Mouse (Mus musculus) spleen, adult 2 months (tissue): ENCODE data around the gene Gm9821. TPM values are rescaled to one million over a fixed set of nuclear protein-coding genes. Genes with fewer than 3 reads are reported as not detected.

Experiments used
- DNase-seq, 2 experiments: peaks; one replicate each; pipeline versions ENCODE4 v3.0.0 to v3.0.0-alpha.2; 2012 to 2021; ENCODE audit warnings: low spot score in 2 of 2, low read depth in 1 of 2
- H3K27ac ChIP-seq: fragments of 200-500 bp; 2 replicates; pipeline ENCODE4 v1.5.1; 2012; ENCODE audit warnings: low read length, inconsistent platforms; ENCODE audit not compliant: insufficient read depth
- H3K27me3 ChIP-seq: fragments of 200-500 bp; 2 replicates; pipeline ENCODE4 v1.6.1; 2012; ENCODE audit warnings: mild to moderate bottlenecking, moderate library complexity, low read length, inconsistent platforms; ENCODE audit not compliant: control insufficient read depth, insufficient read depth
- H3K36me3 ChIP-seq: fragments of 200-500 bp; 2 replicates; pipeline ENCODE4 v1.6.1; 2012; ENCODE audit warnings: mild to moderate bottlenecking, low read length, inconsistent platforms; ENCODE audit not compliant: control insufficient read depth, insufficient read depth
- H3K4me1 ChIP-seq: fragments of 200-500 bp; 2 replicates; pipeline ENCODE4 v1.6.1; 2011; ENCODE audit warnings: inconsistent platforms; ENCODE audit not compliant: control insufficient read depth, insufficient read depth, insufficient read length
- H3K4me3 ChIP-seq: fragments of 200-500 bp; 2 replicates; pipeline ENCODE4 v1.5.1; 2011; ENCODE audit warnings: mild to moderate bottlenecking, inconsistent platforms; ENCODE audit not compliant: insufficient read depth, insufficient read length; ENCODE audit errors: extremely low read depth
- CTCF ChIP-seq: fragments of 200-500 bp; IDR thresholded peaks from 2 replicates; pipeline ENCODE4 v1.5.1; 2011; ENCODE audit warnings: mild to moderate bottlenecking, inconsistent platforms; ENCODE audit not compliant: insufficient read depth, insufficient read length, insufficient replicate concordance; ENCODE audit errors: extremely low read depth
- POLR2A ChIP-seq: fragments of 200-500 bp; IDR thresholded peaks from 2 replicates; pipeline ENCODE4 v1.6.1; 2011; ENCODE audit warnings: low read depth, low read length, inconsistent platforms
- WGBS: fragments of 180-500 bp; shearing (Covaris S2); methylation state at CpG from one replicate; pipeline ENCODE4 v1.1.7; 2018; 5-methylcytosine and 5-hydroxymethylcytosine counted together
- polyA plus RNA-seq: library from polyadenylated mRNA; depleted of rRNA; stranded (reverse); fragments of >200 nt; gene quantifications from 2 replicates; pipeline ENCODE4 v1.2.3, GENCODE M21; 2012; rRNA removed

The Gm9821 gene
- polyA plus RNA-seq = not detected in 2 replicates

DNA sequence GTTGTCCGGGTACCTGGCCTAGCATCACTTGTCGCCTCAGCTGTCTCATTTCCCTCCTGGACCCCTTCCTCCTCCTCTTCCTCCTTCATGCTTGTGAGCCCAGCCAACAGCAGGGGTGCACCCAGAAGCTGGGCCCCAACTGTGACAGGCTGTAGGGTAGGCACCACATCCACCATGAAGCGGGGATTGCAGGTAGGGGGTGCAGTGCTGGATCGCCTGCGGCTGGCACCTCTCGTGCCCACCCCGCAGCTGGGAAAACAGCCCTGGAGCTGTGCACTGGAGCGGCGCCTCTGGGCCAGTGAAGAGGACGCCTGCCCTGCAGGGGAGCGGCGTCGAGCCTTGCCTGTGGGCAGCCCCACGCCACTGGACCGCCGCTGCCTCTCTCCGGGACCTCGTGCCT lies at the start of gene Gm9821:
Gene Gm9821, plus strand, starts transcription at position 221 of the 400 bp plus-strand sequence.
- Histone ChIP-seq H3K4me3 (no peak within 1 kb of the TSS), H3K36me3 (peaks cover 21% of the 10 kb centered on the region), H3K27me3 (no peaks in the 10 kb centered on the region), H3K27ac (no peak within 1 kb of the TSS), H3K4me1 (peaks cover 48% of the 10 kb centered on the region)
- WGBS = 94% methylated on average over 18 of the region's 18 CpGs
- TF ChIP-seq POLR2A (no peak), CTCF (no peak)
- DNase-seq = no peak

DNA sequence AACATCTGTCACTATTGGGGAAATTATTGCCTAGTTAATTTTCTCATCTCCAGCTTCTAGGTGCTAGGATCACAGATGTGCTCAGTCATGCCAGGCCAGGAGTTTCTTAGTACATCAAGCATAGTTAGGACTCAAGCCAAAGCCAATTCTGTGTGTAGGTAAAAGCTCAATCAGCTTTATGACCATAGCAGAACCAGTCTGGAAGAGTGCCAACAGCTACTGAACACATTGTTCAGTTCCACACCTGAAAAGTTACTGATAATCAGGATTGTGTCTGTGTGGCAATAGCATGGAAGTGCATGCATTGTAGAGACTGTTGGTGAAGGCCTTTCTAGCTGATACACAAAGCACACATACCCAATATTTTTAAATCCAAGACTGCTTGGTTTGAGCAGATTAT lies 47.5 kb upstream of the Gm9821 start:
- H3K27me3 ChIP-seq = no peaks in the 10 kb centered on the region
- DNase-seq = no peak
- peaks cover 16% of the 10 kb centered on the region for H3K36me3 ChIP-seq
- no peak overlapping the region for H3K4me3 ChIP-seq
- no peaks in the 10 kb centered on the region for H3K4me1 ChIP-seq
- H3K27ac ChIP-seq = no peak overlapping the region
- no peak for TF ChIP-seq POLR2A
- no peak for TF ChIP-seq CTCF

DNA sequence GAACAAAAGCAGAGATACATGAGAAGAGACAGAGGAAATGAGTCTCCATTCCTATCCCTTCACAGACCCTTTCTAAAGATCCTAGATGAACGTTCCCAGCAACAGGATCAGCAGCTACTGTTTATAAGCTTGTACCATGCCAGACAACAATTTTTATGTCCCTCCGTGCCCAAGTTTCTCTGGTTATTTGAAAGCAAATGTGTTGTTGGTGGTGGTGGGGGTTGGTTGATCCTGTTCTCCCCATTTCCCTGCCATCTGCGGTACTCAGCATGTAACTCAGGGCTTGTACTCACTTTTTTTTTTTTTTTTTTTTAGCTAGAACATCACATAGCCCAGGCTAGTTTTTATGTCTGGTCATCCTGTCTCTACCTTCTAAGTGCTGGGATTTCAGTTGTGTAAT lies 46.4 kb upstream of the Gm9821 start:
- no peaks in the 10 kb centered on the region for H3K27me3 ChIP-seq
- 91% methylated on average over 3 of the region's 3 CpGs for WGBS

DNA sequence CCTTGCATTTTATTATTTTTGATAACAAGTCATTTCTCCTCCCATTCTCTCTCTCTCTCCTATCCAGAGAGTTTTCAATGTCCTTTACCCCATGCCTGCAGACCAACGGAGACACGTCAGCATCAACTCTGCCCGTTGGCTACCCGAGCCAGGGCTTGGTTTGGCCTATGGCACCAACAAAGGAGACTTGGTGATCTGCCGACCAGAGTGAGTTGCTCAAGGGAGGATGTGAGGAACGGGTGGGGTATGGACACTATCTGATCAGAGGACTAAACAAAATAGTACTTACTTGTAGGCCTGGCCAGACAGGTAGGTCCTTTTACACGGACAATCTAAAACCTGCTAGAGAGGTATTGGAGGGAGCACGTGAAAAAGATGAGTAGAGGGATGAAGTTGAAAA lies 45.1 kb upstream of the Gm9821 start:
- H3K36me3 ChIP-seq = peaks cover 16% of the 10 kb centered on the region; the same call in 1 of the 2 replicates

More for the DNA sequence above, 46.4 kb upstream of the Gm9821 start:
- TF ChIP-seq CTCF (no peak), POLR2A (no peak)
- no peaks in the 10 kb centered on the region for H3K4me1 ChIP-seq
- no peak for DNase-seq
- H3K36me3 ChIP-seq = peaks cover 13% of the 10 kb centered on the region; the same call in 1 of the 2 replicates
- H3K27ac ChIP-seq = no peak overlapping the region
- H3K4me3 ChIP-seq = no peak overlapping the region

DNA sequence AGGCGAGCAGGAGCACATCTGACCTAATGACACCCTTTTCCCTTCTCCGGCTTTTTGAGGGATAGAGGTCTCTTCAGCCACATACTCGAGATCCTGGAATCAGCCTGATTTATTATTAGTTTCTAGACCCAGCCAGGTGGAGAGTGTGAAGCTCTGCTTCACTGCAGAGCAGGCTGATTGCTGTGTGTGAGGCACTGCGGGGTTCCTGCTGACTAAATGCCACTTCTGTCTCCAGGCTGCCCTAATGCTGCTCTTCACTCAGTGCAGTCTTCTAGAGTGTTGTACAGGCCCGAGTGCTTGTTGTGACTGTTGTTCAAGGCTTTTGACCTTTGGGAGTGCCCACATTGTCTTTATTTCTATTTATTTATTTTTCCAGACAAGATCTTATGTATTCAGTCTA lies 43.2 kb upstream of the Gm9821 start:
- WGBS = 95% methylated on average over 5 of the region's 5 CpGs
- TF ChIP-seq CTCF (no peak), POLR2A (no peak)
- Histone ChIP-seq H3K4me1 (no peaks in the 10 kb centered on the region), H3K36me3 (peaks cover 15% of the 10 kb centered on the region; the same call in 1 of the 2 replicates), H3K4me3 (no peak overlapping the region), H3K27ac (no peak overlapping the region), H3K27me3 (no peaks in the 10 kb centered on the region)
- DNase-seq = no peak

More for the DNA sequence above, 45.1 kb upstream of the Gm9821 start:
- Histone ChIP-seq H3K4me1 (no peaks in the 10 kb centered on the region), H3K4me3 (no peak overlapping the region), H3K27me3 (no peaks in the 10 kb centered on the region), H3K27ac (no peak overlapping the region)
- TF ChIP-seq CTCF (no peak), POLR2A (no peak)
- WGBS = 93% methylated on average over 8 of the region's 8 CpGs
- DNase-seq = no peak

DNA sequence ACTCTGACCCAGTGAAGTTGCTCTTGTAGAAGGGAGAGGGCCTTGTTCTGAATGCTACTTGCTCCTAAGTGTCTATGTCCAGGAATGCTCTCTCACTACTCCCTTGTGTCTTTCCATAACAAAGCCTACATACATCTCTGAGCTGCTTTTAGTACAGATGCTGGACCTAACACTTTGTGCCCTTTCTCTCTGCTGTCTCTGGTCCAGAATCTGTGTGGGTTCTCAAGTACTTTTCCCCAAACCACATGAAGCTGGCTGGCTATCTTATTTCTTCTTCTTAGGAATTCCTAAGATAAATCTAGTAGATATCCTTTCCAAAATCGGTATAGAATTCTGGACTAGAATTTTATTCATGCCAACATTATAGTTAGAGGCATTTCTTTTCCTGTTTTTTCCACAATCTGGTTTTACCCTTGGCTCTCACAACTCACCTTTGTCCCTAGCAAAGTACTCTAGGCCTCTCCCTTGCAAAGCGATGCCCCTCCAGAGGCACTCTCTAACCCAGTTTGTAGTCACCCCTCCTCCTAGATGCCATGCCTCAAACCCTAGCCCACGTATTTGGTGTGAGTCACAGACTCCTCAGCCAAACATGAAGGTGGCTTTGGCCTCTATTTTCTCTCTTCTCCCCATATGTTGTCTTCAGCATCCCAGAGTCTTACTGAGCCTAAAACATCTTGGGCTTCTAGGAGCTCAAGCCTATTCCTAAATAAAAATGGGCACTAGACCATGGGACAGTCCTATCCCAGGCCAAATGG lies 42.2 kb upstream of the Gm9821 start:
- no peak for TF ChIP-seq POLR2A
- no peak for TF ChIP-seq CTCF

More for the DNA sequence above, 42.2 kb upstream of the Gm9821 start:
- Histone ChIP-seq H3K27ac (no peak overlapping the region), H3K27me3 (no peaks in the 10 kb centered on the region), H3K4me1 (no peaks in the 10 kb centered on the region), H3K4me3 (no peak overlapping the region), H3K36me3 (peaks cover 12% of the 10 kb centered on the region; the same call in 1 of the 2 replicates)
- WGBS = 90% methylated on average over 3 of the region's 3 CpGs
- no peak for DNase-seq
